Mouse (Mus musculus): ENCODE data around the gene Fbxo22. TPM values are rescaled to one million over a fixed set of nuclear protein-coding genes. Genes with fewer than 3 reads are reported as not detected.

Gene Fbxo22
- total RNA-seq, 2 experiments from 2014 or later, result 32.6 to 34.8 TPM

Other genes starting within 250 kb of the Fbxo22 start
- 1 to 10 TPM; 2.4 to 3.5 TPM for gene Chrna5, start 228.0 kb upstream of the Fbxo22 start, total RNA-seq (2021)
- 10 to 100 TPM; 16.1 to 21.0 TPM for gene Chrna3, start 182.4 kb upstream of the Fbxo22 start, total RNA-seq (2021)
- gene Chrnb4, start 160.1 kb upstream of the Fbxo22 start, total RNA-seq (2021), result 10 to 100 TPM in 1 of 2 experiments, 1 to 10 TPM in 1; 7.9 to 11.5 TPM
- gene Ube2q2, start 60.1 kb upstream of the Fbxo22 start, total RNA-seq (2021), result 10 to 100 TPM; 40.4 to 45.1 TPM
- gene Nrg4, start 117.9 kb downstream of the Fbxo22 start, total RNA-seq (2021), result 1 to 10 TPM; 4.0 to 5.4 TPM
- 1 to 10 TPM; 1.7 TPM for gene Tmem266, start 118.0 kb downstream of the Fbxo22 start, total RNA-seq (2021)

Data from adrenal gland, postnatal 4 days (tissue).